Mouse (Mus musculus) hindbrain, postnatal 0 days (tissue): Measurements from ENCODE around the gene Tgif1. TPM values are rescaled to one million over a fixed set of nuclear protein-coding genes. Genes with fewer than 3 reads are reported as not detected.
A peak's percentile ranks its signal among the peaks of the same experiment; 100 is the strongest.

Source experiments
- ATAC-seq: fragments of 200-750 bp; cut with Nextera tagmentation; 2 replicates; pipeline ENCODE4 v1.8.0; 2017; ENCODE audit warnings: mild to moderate bottlenecking, moderate TSS enrichment, moderate library complexity
- DNase-seq: peaks from one replicate; pipeline ENCODE4 v3.0.0-alpha.2; 2015; ENCODE audit warnings: low spot score
- H3K27ac ChIP-seq: fragments of 300-500 bp; sonication (generic); 2 replicates; pipeline ENCODE4 v1.5.1; 2014; ENCODE audit warnings: mild to moderate bottlenecking
- H3K27me3 ChIP-seq: fragments of 300-500 bp; sonication (generic); 2 replicates; pipeline ENCODE4 v1.6.1; 2014; ENCODE audit warnings: low read length, mixed read lengths; ENCODE audit not compliant: insufficient read depth
- H3K36me3 ChIP-seq: fragments of 300-500 bp; sonication (generic); 2 replicates; pipeline ENCODE4 v1.6.1; 2014; ENCODE audit warnings: low read length, mixed read lengths; ENCODE audit not compliant: insufficient read depth
- H3K4me1 ChIP-seq: fragments of 300-500 bp; sonication (generic); 2 replicates; pipeline ENCODE4 v1.6.1; 2014; ENCODE audit warnings: antibody characterized with exemption, low read length, mixed read lengths; ENCODE audit not compliant: insufficient read depth
- H3K4me2 ChIP-seq: fragments of 300-500 bp; sonication (generic); 2 replicates; pipeline ENCODE4 v1.6.1; 2014; ENCODE audit warnings: low read depth, mild to moderate bottlenecking, low read length, moderate library complexity, mixed read lengths
- H3K4me3 ChIP-seq: fragments of 300-500 bp; sonication (generic); 2 replicates; pipeline ENCODE4 v1.5.1; 2014; ENCODE audit warnings: low read length
- H3K9ac ChIP-seq: fragments of 300-500 bp; sonication (generic); replicated peaks from 2 replicates; pipeline ENCODE4 v1.6.1; 2014; ENCODE audit warnings: mild to moderate bottlenecking, low read length, moderate library complexity, mixed read lengths
- H3K9me3 ChIP-seq: fragments of 300-500 bp; sonication (generic); 2 replicates; pipeline ENCODE4 v1.6.1; 2016; ENCODE audit warnings: low read length, mixed read lengths
- CTCF ChIP-seq: IDR thresholded peaks from 2 replicates; pipeline ENCODE4 v1.5.1; 2016; ENCODE audit warnings: antibody characterized with exemption, control low read depth, low read depth
- WGBS: fragments of 180-500 bp; shearing (Covaris S2); extraction: QIAGEN DNeasy Blood & Tissue Kit; methylation state at CpG from one replicate; pipeline ENCODE4 v1.1.7; 2014; 5-methylcytosine and 5-hydroxymethylcytosine counted together
- polyA plus RNA-seq: library from polyadenylated mRNA; unstranded; fragments of >200 nt; fragmentation: Nextera tagmentation; extraction: Ambion mirVana; gene quantifications from 2 replicates; pipeline ENCODE4 v1.2.1, GENCODE M21; 2015
- total RNA-seq: library from RNA; depleted of rRNA; stranded (reverse); fragments of >200 nt; gene quantifications from 2 replicates; pipeline ENCODE4 v1.2.3, GENCODE M21; 2014

The Tgif1 gene
- total and polyA plus RNA-seq, 2 experiments from 2014 or later = 8.4 to 12.6 TPM

- DNase-seq (no peak), ATAC-seq (no peak)
- no peak for TF ChIP-seq CTCF
- Histone ChIP-seq H3K27ac (no peak overlapping the region), H3K9me3 (no peaks in the 10 kb centered on the region), H3K4me3 (0 out of 2 replicates have a peak overlapping the region, but pooled peaks have one; percentile 67), H3K27me3 (no peaks in the 10 kb centered on the region; the same call in 1 of the 2 replicates), H3K9ac (no peak overlapping the region; the same call in 1 of the 2 replicates), H3K36me3 (no peaks in the 10 kb centered on the region), H3K4me1 (0 out of 2 replicates have a peak, but pooled peaks cover 4% of the 10 kb centered on the region), H3K4me2 (peak overlapping the region; percentile 99)
- 31% methylated on average over 6 of the region's 6 CpGs for WGBS
Observed at GRCm38 (mm10) chr17:70854021-70854420, 675 bp upstream of the Tgif1 start.

- peak overlapping the region; percentile 57 for H3K9ac ChIP-seq
- peak overlapping the region; percentile 88 for H3K27ac ChIP-seq
- TF ChIP-seq CTCF = no peak; the same call in 1 of the 2 replicates
- no peaks in the 10 kb centered on the region for H3K36me3 ChIP-seq
- DNase-seq (peak; percentile 83), ATAC-seq (peak; percentile 83)
- H3K4me1 ChIP-seq = 0 out of 2 replicates have a peak, but pooled peaks cover 4% of the 10 kb centered on the region
- H3K4me3 ChIP-seq = peak overlapping the region; percentile 67
- under 1% methylated on average over 48 of the region's 51 CpGs for WGBS
- H3K9me3 ChIP-seq = no peaks in the 10 kb centered on the region
- no peaks in the 10 kb centered on the region; the same call in 1 of the 2 replicates for H3K27me3 ChIP-seq
- peak overlapping the region; percentile 99 for H3K4me2 ChIP-seq
Observed at GRCm38 (mm10) chr17:70852686-70853386, 510 bp downstream of the Tgif1 start.

- peak overlapping the region; percentile 57 for H3K9ac ChIP-seq
- no peak for TF ChIP-seq CTCF
- WGBS = under 1% methylated on average over 29 of the region's 29 CpGs
- no peaks in the 10 kb centered on the region; the same call in 1 of the 2 replicates for H3K27me3 ChIP-seq
- no peaks in the 10 kb centered on the region for H3K36me3 ChIP-seq
- DNase-seq (peak; percentile 51), ATAC-seq (no peak)
- H3K9me3 ChIP-seq = no peaks in the 10 kb centered on the region
- H3K4me3 ChIP-seq = peak overlapping the region; percentile 67
- H3K4me2 ChIP-seq = peak overlapping the region; percentile 99
- peak overlapping the region; percentile 88 for H3K27ac ChIP-seq
- H3K4me1 ChIP-seq = 0 out of 2 replicates have a peak, but pooled peaks cover 4% of the 10 kb centered on the region
Observed at GRCm38 (mm10) chr17:70852011-70852685, 1.2 kb downstream of the Tgif1 start.

- peak; percentile 35 for ATAC-seq
Observed at GRCm38 (mm10) chr17:70850996-70851991, 2.1 kb downstream of the Tgif1 start.

GRCm38 (mm10) chr17:70850233-70850995 lies 2.9 kb downstream of the Tgif1 start:
- peak overlapping the region; percentile 99 for H3K4me2 ChIP-seq
- peaks cover 8% of the 10 kb centered on the region; the same call in 1 of the 2 replicates for H3K4me1 ChIP-seq
- ATAC-seq (peak; percentile 14), DNase-seq (peak; percentile 70)
- no peaks in the 10 kb centered on the region; the same call in 1 of the 2 replicates for H3K27me3 ChIP-seq
- no peak for TF ChIP-seq CTCF
- peak overlapping the region; percentile 57 for H3K9ac ChIP-seq
- under 1% methylated on average over 40 of the region's 40 CpGs for WGBS
- H3K4me3 ChIP-seq = peak overlapping the region; percentile 67
- H3K27ac ChIP-seq = peak overlapping the region; percentile 82
- no peaks in the 10 kb centered on the region for H3K9me3 ChIP-seq
- no peaks in the 10 kb centered on the region for H3K36me3 ChIP-seq

More at GRCm38 (mm10) chr17:70850996-70851991, 2.1 kb downstream of the Tgif1 start:
- Histone ChIP-seq H3K27ac (peak overlapping the region; percentile 82), H3K36me3 (no peaks in the 10 kb centered on the region), H3K9ac (peak overlapping the region; percentile 57), H3K4me3 (peak overlapping the region; percentile 67), H3K27me3 (no peaks in the 10 kb centered on the region; the same call in 1 of the 2 replicates), H3K4me2 (peak overlapping the region; percentile 99), H3K9me3 (no peaks in the 10 kb centered on the region), H3K4me1 (peaks cover 6% of the 10 kb centered on the region; the same call in 1 of the 2 replicates)
- DNase-seq = peak; percentile 71
- WGBS = under 1% methylated on average over 49 of the region's 54 CpGs
- TF ChIP-seq CTCF = no peak
